Mouse (Mus musculus) liver, postnatal 0 days (tissue): ENCODE results near the gene Serpina3k.
"Not testable (repeated sequence)": the region's sequence is repeated elsewhere in the genome, so short reads cannot be mapped to it uniquely, and the experiment has no call there.

Experiments
- CTCF ChIP-seq: sonication (generic); IDR thresholded peaks from 2 replicates; pipeline ENCODE4 v1.5.1; 2016; ENCODE audit warnings: antibody characterized with exemption, low read depth
- EP300 ChIP-seq: IDR thresholded peaks from 2 replicates; pipeline ENCODE4 v1.6.1; 2016; ENCODE audit warnings: antibody characterized with exemption, low read depth, mild to moderate bottlenecking

DNA sequence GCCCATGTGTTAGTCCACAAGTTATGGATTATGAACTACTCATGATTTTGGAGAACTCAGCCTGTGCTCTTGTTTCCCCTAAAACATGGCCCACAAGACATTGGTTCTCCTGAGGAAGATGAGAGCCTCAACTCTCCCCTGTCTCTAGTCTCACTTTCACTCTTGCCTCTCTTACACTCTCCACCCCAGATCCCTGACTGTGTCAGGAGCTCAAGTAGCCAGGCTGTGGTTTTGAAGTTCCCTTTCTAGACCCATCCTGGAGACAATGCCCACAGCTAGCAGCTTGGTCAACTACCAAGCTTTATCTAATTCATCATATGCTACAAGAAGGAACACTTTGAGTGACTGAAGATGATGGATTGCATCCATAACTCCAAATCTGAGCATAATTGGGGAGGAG, 4.2 kb downstream of the Serpina3k start:
- not testable (repeated sequence) for TF ChIP-seq CTCF, EP300
